Mouse (Mus musculus) kidney, adult 2 months (tissue): Measurements from ENCODE around the gene Comt. TPM values are rescaled to one million over a fixed set of nuclear protein-coding genes. Genes with fewer than 3 reads are reported as not detected.

Experiments
- DNase-seq: peaks from one replicate; pipeline ENCODE4 v3.0.0; 2021
- H3K27ac ChIP-seq: fragments of 200-500 bp; 2 replicates; pipeline ENCODE4 v1.5.1; 2012; ENCODE audit warnings: low read depth, low read length, control low read depth, inconsistent platforms; ENCODE audit not compliant: insufficient read depth
- H3K27me3 ChIP-seq: fragments of 200-500 bp; replicated peaks from 2 replicates; pipeline ENCODE4 v1.6.1; 2012; ENCODE audit warnings: mild to moderate bottlenecking, moderate library complexity, low read length, inconsistent platforms; ENCODE audit not compliant: control insufficient read depth, insufficient read depth
- H3K36me3 ChIP-seq: fragments of 200-500 bp; 2 replicates; pipeline ENCODE4 v1.6.1; 2012; ENCODE audit warnings: mild to moderate bottlenecking, moderate library complexity, low read length, inconsistent platforms; ENCODE audit not compliant: control insufficient read depth, insufficient read depth
- H3K4me1 ChIP-seq: fragments of 200-500 bp; 2 replicates; pipeline ENCODE4 v1.6.1; 2011; ENCODE audit warnings: low read length; ENCODE audit not compliant: control insufficient read depth, insufficient read depth
- H3K4me3 ChIP-seq: fragments of 200-500 bp; 2 replicates; pipeline ENCODE4 v1.5.1; 2011; ENCODE audit warnings: mild to moderate bottlenecking, low read depth, low read length, control low read depth; ENCODE audit not compliant: insufficient read depth
- CTCF ChIP-seq: fragments of 200-500 bp; conservative IDR thresholded peaks from 2 replicates; pipeline ENCODE4 v1.5.1; 2011; ENCODE audit warnings: low read depth, mild to moderate bottlenecking, control low read depth, low read length, moderate library complexity, mixed read lengths; ENCODE audit not compliant: insufficient read depth, insufficient read length
- POLR2A ChIP-seq: fragments of 200-500 bp; IDR thresholded peaks from one replicate; pipeline ENCODE4 v1.6.1; 2011; ENCODE audit warnings: low read depth, low read length, control low read depth
- WGBS: fragments of 180-500 bp; shearing (Covaris S2); methylation state at CpG from one replicate; pipeline ENCODE4 v1.1.7; 2018; 5-methylcytosine and 5-hydroxymethylcytosine counted together
- polyA plus RNA-seq: library from polyadenylated mRNA; depleted of rRNA; stranded (reverse); fragments of >200 nt; gene quantifications from 2 replicates; pipeline ENCODE4 v1.2.3, GENCODE M21; 2012; rRNA removed

Comt gene
- polyA plus RNA-seq, 1 experiment, result 519 TPM

DNA sequence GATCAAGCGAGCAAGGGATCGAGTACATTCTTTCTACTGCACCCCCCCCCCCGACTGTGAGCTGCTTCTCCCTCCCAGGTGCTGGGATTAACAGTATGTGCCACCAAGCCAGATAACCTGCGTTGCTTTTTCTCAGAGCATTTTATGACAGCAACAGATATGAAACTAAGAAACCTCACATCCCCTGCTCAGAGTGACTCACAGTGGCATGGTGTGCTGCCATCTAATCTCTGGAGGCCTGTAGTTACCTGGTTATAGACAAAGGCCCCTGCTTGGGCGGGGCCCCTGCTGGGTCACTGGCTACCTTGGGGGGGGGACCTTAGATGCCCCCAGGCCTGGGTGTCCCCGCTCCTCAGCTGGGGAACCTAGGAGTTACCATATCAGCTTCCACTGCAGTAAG, 68.7 kb downstream of the Comt start:
- Histone ChIP-seq H3K27me3 (no peaks in the 10 kb centered on the region), H3K4me3 (no peak overlapping the region), H3K36me3 (no peaks in the 10 kb centered on the region), H3K4me1 (0 out of 2 replicates have a peak, but pooled peaks cover under 1% of the 10 kb centered on the region), H3K27ac (no peak overlapping the region)
- DNase-seq, result no peak
- 86% methylated on average over 6 of the region's 6 CpGs for WGBS
- TF ChIP-seq CTCF, result no peak
- no peak for TF ChIP-seq POLR2A

DNA sequence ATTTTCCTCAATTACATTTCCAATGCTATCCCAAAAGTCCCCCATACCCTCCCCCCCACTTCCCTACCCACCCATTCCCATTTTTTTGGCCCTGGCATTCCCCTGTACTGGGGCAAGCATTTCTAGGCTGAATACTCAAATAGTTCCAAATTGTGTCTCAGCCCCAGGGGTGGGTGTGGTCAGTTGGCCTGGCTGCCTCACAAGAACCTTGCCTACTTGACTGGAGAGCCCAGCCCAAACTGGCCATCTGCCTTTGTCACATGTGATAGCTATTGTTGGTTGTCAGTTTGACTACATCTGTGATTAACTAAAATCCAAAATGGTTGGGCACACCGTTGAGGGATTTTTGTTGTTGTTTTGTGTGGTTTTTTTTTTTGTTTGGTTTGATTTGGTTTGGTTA, 69.7 kb downstream of the Comt start:
- no peak overlapping the region for H3K4me3 ChIP-seq
- H3K27me3 ChIP-seq, result no peaks in the 10 kb centered on the region
- no peaks in the 10 kb centered on the region for H3K36me3 ChIP-seq
- TF ChIP-seq CTCF (no peak), POLR2A (no peak)
- H3K4me1 ChIP-seq, result no peaks in the 10 kb centered on the region
- no peak for DNase-seq
- WGBS, result 71% methylated on average over 1 of the region's 1 CpGs
- no peak overlapping the region for H3K27ac ChIP-seq

Other genes starting within 250 kb of the Comt start
- not detected in 2 replicates for gene Ccdc188, start 209.0 kb downstream of the Comt start, polyA plus RNA-seq
- 28.9 and 44.7 TPM in 2 replicates for gene Zdhhc8, start 191.7 kb downstream of the Comt start, polyA plus RNA-seq
- 39.3 and 39.4 TPM in 2 replicates for gene Trmt2a, start 178.2 kb downstream of the Comt start, polyA plus RNA-seq
- 29.7 and 38.5 TPM in 2 replicates for gene Ranbp1, start 178.1 kb downstream of the Comt start, polyA plus RNA-seq
- not detected in 2 replicates for gene Gm49776, start 168.5 kb downstream of the Comt start, polyA plus RNA-seq
- gene Dgcr8, start 137.6 kb downstream of the Comt start, polyA plus RNA-seq, result 11.9 and 13.2 TPM in 2 replicates
- 147 and 158 TPM in 2 replicates for gene Tango2, start 78.7 kb downstream of the Comt start, polyA plus RNA-seq
- gene Arvcf, start 78.7 kb downstream of the Comt start, polyA plus RNA-seq, result 94.2 and 98.5 TPM in 2 replicates
- 35.2 and 39.1 TPM in 2 replicates for gene Txnrd2, start 468 bp downstream of the Comt start, polyA plus RNA-seq
- gene Gnb1l, start 71.9 kb upstream of the Comt start, polyA plus RNA-seq, result 10.7 and 15.8 TPM in 2 replicates
- 5.0 and 6.9 TPM in 2 replicates for gene Rtl10, start 72.0 kb upstream of the Comt start, polyA plus RNA-seq
- gene Tbx1, start 163.8 kb upstream of the Comt start, polyA plus RNA-seq, result 0.15 and 1.7 TPM in 2 replicates
- gene Gp1bb, start 195.6 kb upstream of the Comt start, polyA plus RNA-seq, result 0.34 and 0.69 TPM in 2 replicates
- 1.1 and 1.4 TPM in 2 replicates for gene Gm49601, start 199.6 kb upstream of the Comt start, polyA plus RNA-seq
- 3.1 and 3.8 TPM in 2 replicates for gene Sept5, start 203.1 kb upstream of the Comt start, polyA plus RNA-seq